Mouse (Mus musculus): ENCODE results near the gene Zc3h4. TPM values are rescaled to one million over a fixed set of nuclear protein-coding genes. Genes with fewer than 3 reads are reported as not detected.

Gene Zc3h4
- polyA plus RNA-seq (2015; fragmentation: Nextera tagmentation; extraction: Ambion mirVana) = 17.5 and 17.6 TPM in 2 replicates

DNA sequence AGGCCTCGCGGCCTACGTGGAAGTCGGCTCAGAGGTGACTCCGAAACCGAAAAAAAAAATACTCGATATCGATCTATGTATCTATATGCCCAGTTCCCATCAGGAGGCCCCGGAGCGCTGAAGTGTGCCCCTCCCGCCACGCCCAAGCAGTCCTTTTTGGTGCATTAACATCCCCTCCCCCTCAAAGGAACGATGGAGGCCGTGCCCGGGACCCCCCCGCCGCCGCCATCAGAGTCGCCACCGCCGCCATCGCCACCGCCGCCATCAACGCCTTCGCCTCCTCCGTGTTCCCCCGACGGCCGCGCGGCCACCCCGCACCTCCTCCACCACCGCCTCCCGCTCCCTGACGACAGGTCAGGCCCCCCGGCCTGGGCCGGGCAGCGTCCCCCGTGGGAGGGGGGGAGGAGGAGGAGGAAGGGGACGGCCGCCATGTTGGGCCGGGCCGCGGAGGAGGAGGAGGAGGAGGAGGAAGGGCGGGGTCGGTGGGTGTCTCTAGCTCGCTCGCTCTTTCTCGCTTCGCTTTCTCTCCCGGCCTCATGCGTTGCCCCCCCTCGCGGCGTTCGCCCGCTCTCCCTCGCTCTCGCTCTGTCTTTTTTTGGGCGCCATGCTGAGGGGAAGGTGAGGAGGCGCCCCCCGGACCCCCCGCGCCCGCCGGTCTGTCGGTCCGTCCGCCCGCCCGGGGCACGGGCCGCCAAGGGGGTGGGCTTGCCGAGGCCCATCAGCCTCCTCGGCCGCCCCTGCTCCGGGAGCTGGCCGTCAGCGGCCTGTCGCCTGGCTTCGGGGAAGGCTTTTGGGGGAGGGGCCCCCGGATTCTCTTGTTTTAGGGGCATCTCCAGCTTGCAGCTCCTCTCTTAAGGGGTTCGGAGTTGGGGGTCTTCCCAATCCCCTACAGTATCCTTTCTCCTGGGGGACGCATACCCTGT lies at the start of gene Zc3h4:
Zc3h4 (plus strand) TSS at position 222 of the 923 bp plus-strand sequence.
- H3K27ac ChIP-seq (replicated peaks) = peak within 1 kb of the TSS; percentile 100
- peak within 1 kb of the TSS; percentile 93 for H3K4me3 ChIP-seq
- H3K36me3 ChIP-seq = no peaks in the 10 kb centered on the region
- 1% methylated on average over 58 of the region's 85 CpGs for WGBS
- no peaks in the 10 kb centered on the region for H3K27me3 ChIP-seq
- peak; percentile 43 for ATAC-seq (ENCODE audit: low FRiP score, low read depth)
- H3K9ac ChIP-seq = peak within 1 kb of the TSS; percentile 100
- H3K9me3 ChIP-seq = no peaks in the 10 kb centered on the region
- peak within 1 kb of the TSS; percentile 77 for H3K4me2 ChIP-seq
- H3K4me1 ChIP-seq (replicated peaks) = peaks cover 34% of the 10 kb centered on the region

- H3K9ac ChIP-seq = no peak overlapping the region
- H3K4me2 ChIP-seq = no peak overlapping the region
- H3K4me1 ChIP-seq (replicated peaks) = no peaks in the 10 kb centered on the region
- no peaks in the 10 kb centered on the region for H3K9me3 ChIP-seq
- ATAC-seq (ENCODE audit: low FRiP score, low read depth) = no peak
- 97% methylated on average over 3 of the region's 3 CpGs for WGBS
- no peaks in the 10 kb centered on the region for H3K27me3 ChIP-seq
- H3K36me3 ChIP-seq = peaks cover 49% of the 10 kb centered on the region
- no peak overlapping the region for H3K27ac ChIP-seq (replicated peaks)
- no peak overlapping the region for H3K4me3 ChIP-seq
Observed at GRCm38 (mm10) chr7:16355854-16356594, 44.7 kb upstream of the Zc3h4 start.

DNA sequence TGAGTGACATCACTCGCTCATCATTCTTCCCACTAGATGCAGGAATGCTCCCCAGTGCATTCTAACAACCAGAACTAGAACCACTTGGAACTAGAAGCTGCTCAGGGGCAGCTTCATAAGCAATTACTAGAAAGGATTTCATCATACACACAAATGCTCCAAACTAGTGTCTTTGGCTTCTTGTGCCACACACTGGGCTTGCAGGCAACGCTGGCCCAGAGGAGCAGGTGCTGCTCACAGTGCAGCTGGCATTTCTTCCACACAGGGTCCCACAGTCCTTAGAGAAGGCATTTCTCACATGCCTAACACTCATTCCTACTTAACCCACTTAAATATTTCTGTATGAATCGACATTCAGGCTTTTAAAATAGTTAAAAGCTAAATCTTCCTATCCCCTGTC lies 43.1 kb upstream of the Zc3h4 start:
- no peaks in the 10 kb centered on the region for H3K9me3 ChIP-seq
- WGBS = 88% methylated on average over 3 of the region's 3 CpGs
- H3K4me2 ChIP-seq = no peak overlapping the region
- no peak overlapping the region for H3K4me3 ChIP-seq
- no peak overlapping the region for H3K9ac ChIP-seq
- H3K36me3 ChIP-seq = peaks cover 36% of the 10 kb centered on the region
- no peaks in the 10 kb centered on the region for H3K27me3 ChIP-seq
- no peaks in the 10 kb centered on the region for H3K4me1 ChIP-seq (replicated peaks)
- no peak for ATAC-seq (ENCODE audit: low FRiP score, low read depth)
- H3K27ac ChIP-seq (replicated peaks) = no peak overlapping the region

DNA sequence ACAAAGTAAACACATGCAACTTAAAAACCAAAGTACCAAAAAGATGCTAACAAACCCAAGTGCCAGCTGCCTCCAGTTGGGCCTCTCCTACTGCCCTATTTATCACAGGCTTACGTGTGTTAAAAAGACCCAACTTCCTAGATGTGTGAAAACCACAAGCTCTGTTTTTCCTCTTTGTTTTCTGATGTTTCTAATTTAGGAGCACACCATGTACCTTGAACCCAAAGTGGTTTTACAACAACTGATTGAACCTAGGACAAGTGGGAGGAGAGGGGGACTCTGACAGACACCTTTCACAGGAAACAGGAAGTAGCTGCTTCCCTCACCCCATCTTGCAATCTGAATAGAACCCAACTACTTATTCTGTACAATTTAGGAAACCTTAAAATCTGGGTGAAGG lies 36.4 kb upstream of the Zc3h4 start:
- Histone ChIP-seq H3K4me2 (no peak overlapping the region), H3K27ac (replicated peaks) (no peak overlapping the region), H3K27me3 (no peaks in the 10 kb centered on the region), H3K9ac (no peak overlapping the region), H3K9me3 (no peaks in the 10 kb centered on the region), H3K4me3 (no peak overlapping the region), H3K36me3 (peaks cover 37% of the 10 kb centered on the region), H3K4me1 (replicated peaks) (0 out of 2 replicates have a peak, but pooled peaks cover 5% of the 10 kb centered on the region)
- no peak for ATAC-seq (ENCODE audit: low FRiP score, low read depth)
- 72% methylated on average over 1 of the region's 1 CpGs for WGBS

DNA sequence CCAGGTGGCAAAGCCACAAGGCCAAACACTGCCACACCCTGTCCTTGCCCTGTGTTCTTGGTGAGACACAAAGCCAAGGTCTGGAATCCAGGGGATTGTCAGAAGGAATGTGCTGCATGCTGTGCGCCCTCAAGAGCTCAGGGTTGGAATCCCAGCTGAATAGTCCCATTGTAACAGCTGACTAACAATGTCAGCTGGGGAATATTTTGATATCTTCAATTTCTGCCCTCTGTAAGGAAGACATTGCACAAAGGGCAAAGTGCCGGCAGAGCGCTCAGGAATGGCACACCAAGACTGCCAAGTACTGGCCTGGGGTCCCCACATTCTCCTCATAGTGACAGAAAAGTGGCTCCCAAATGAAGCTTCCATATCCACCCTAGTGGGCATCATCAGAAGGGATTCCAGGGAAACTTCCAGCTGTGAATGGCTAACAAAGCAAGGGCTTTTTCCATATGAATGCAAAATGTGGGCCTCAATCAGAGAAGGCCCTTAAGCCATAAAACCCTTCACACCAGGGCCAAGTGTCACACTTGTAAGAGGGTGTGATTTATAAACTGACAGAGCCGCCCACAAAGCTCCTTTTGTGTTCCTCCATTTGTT lies 35.7 kb upstream of the Zc3h4 start:
- Histone ChIP-seq H3K4me1 (replicated peaks) (0 out of 2 replicates have a peak, but pooled peaks cover 5% of the 10 kb centered on the region), H3K27me3 (no peaks in the 10 kb centered on the region), H3K4me3 (no peak overlapping the region), H3K4me2 (no peak overlapping the region), H3K36me3 (peaks cover 42% of the 10 kb centered on the region), H3K27ac (replicated peaks) (peak overlapping the region; percentile 36; the same call in 1 of the 2 replicates), H3K9me3 (no peaks in the 10 kb centered on the region), H3K9ac (no peak overlapping the region)
- 22% methylated on average over 4 of the region's 4 CpGs for WGBS
- ATAC-seq (ENCODE audit: low FRiP score, low read depth) = 0 out of 2 replicates have a peak, but pooled peaks have one; percentile 38

DNA sequence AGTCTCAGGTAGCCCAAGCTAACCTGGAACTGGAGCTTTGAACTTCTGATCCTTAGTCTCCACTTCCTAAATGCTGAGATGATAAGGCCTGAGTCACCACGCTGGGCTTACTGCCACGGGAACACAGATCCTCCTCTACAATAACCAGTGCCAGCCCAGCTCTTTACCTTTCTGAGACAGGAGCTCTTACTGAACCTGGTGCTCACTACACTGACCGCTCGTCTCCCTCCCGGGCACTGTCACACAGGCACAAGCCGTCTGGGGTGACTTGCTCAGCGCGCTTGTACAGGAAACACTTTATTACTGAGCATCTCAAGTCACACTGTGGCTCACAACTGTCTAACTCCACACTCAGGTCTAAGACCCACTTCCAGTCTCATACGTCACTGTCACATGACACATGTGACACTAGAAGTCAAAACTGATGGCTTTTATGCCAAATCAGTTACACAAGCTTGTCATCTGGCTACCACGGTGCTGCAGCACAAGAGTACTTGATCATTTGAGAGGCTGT lies 34.5 kb upstream of the Zc3h4 start:
- Histone ChIP-seq H3K4me3 (no peak overlapping the region), H3K4me1 (replicated peaks) (0 out of 2 replicates have a peak, but pooled peaks cover 5% of the 10 kb centered on the region), H3K9me3 (no peaks in the 10 kb centered on the region), H3K36me3 (peaks cover 53% of the 10 kb centered on the region), H3K9ac (no peak overlapping the region), H3K4me2 (no peak overlapping the region), H3K27me3 (no peaks in the 10 kb centered on the region), H3K27ac (replicated peaks) (no peak overlapping the region)
- no peak for ATAC-seq (ENCODE audit: low FRiP score, low read depth)
- 49% methylated on average over 10 of the region's 10 CpGs for WGBS

DNA sequence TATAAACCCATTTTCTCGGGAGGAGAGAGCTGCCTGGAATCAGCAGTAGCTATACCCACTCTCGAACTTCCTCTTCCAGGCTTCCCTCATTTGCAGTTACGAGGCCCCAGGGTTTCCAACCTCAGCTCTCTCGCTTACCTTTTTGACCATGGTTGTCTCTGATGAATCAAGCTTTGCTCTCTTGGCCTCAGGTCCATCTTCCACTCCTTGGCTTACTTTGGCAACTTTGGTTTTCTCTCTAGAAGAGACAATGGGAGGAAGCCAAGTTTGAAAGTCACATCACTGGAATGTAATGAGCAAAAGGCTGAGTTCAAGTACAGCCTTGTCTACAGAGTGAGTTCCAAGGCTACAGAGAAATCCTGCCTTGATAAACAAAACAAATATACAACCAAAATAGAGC lies 34.0 kb upstream of the Zc3h4 start:
- WGBS = 70% methylated on average over 4 of the region's 4 CpGs
- Histone ChIP-seq H3K9ac (no peak overlapping the region), H3K9me3 (no peaks in the 10 kb centered on the region), H3K36me3 (peaks cover 53% of the 10 kb centered on the region), H3K4me3 (no peak overlapping the region), H3K4me1 (replicated peaks) (0 out of 2 replicates have a peak, but pooled peaks cover 5% of the 10 kb centered on the region), H3K27ac (replicated peaks) (no peak overlapping the region), H3K27me3 (no peaks in the 10 kb centered on the region), H3K4me2 (no peak overlapping the region)
- no peak for ATAC-seq (ENCODE audit: low FRiP score, low read depth)

- H3K4me2 ChIP-seq = no peak overlapping the region
Observed at GRCm38 (mm10) chr7:16368835-16369234, 31.9 kb upstream of the Zc3h4 start.

DNA sequence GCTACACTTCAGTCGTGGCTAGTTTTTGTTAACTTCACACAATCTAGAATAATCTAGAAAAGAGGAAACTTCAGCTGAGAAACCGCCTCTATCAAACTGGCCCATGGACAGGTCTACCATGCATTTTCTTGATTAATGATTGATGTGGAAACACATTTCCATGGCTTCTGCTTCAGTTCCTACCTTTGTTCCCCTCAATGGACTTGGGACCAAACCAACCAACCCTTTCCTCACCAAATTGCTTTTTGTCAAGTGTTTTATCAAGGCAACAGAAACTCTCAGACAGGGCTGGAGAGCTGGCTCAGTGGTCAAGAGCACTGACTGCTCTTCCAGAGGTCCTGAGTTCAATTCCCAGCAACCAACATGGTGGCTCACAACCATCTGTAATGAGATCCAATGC lies 30.1 kb upstream of the Zc3h4 start:
- Histone ChIP-seq H3K9me3 (no peaks in the 10 kb centered on the region), H3K36me3 (peaks cover 61% of the 10 kb centered on the region), H3K4me3 (no peak overlapping the region), H3K27me3 (no peaks in the 10 kb centered on the region), H3K4me1 (replicated peaks) (no peaks in the 10 kb centered on the region), H3K4me2 (no peak overlapping the region), H3K27ac (replicated peaks) (no peak overlapping the region), H3K9ac (no peak overlapping the region)
- ATAC-seq (ENCODE audit: low FRiP score, low read depth) = no peak
- 89% methylated on average over 2 of the region's 2 CpGs for WGBS

More at GRCm38 (mm10) chr7:16368835-16369234, 31.9 kb upstream of the Zc3h4 start:
- no peaks in the 10 kb centered on the region for H3K9me3 ChIP-seq
- H3K36me3 ChIP-seq = peaks cover 55% of the 10 kb centered on the region
- no peak overlapping the region for H3K9ac ChIP-seq
- no peaks in the 10 kb centered on the region for H3K27me3 ChIP-seq
- ATAC-seq (ENCODE audit: low FRiP score, low read depth) = no peak
- H3K4me1 ChIP-seq (replicated peaks) = 0 out of 2 replicates have a peak, but pooled peaks cover 5% of the 10 kb centered on the region
- no peak overlapping the region for H3K4me3 ChIP-seq
- H3K27ac ChIP-seq (replicated peaks) = no peak overlapping the region
- 93% methylated on average over 2 of the region's 2 CpGs for WGBS

GRCm38 (mm10) chr7:16373719-16374118 lies 27.0 kb upstream of the Zc3h4 start:
- no peaks in the 10 kb centered on the region for H3K27me3 ChIP-seq
- no peak overlapping the region for H3K9ac ChIP-seq
- no peak overlapping the region for H3K4me3 ChIP-seq
- 57% methylated on average over 2 of the region's 2 CpGs for WGBS
- peaks cover 56% of the 10 kb centered on the region for H3K36me3 ChIP-seq
- no peak for ATAC-seq (ENCODE audit: low FRiP score, low read depth)
- no peak overlapping the region for H3K4me2 ChIP-seq
- no peak overlapping the region for H3K27ac ChIP-seq (replicated peaks)
- no peaks in the 10 kb centered on the region for H3K4me1 ChIP-seq (replicated peaks)
- no peaks in the 10 kb centered on the region for H3K9me3 ChIP-seq

DNA sequence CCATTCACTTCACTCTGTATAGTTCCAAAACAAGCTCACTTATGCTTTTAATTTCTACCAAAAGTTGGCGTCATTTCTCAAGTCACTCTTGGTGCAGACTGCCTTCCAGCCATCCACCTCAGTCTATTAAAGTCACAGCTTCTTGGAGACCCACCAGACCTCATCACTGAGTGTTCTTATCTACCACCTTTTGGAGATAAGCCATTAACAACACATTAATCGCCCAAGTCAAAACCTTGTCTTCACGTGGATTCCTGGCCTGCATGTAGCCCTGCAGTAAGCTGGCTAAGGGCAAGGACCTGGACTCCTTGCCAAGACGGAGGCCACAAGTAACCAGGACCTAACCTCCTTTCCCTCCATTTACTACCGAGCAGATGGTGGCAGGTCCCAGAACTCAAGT lies 25.7 kb upstream of the Zc3h4 start:
- H3K27me3 ChIP-seq = no peaks in the 10 kb centered on the region
- no peak overlapping the region for H3K27ac ChIP-seq (replicated peaks)
- ATAC-seq (ENCODE audit: low FRiP score, low read depth) = no peak
- H3K9me3 ChIP-seq = no peaks in the 10 kb centered on the region
- no peak overlapping the region for H3K4me3 ChIP-seq
- 93% methylated on average over 5 of the region's 5 CpGs for WGBS
- no peak overlapping the region for H3K4me2 ChIP-seq
- no peaks in the 10 kb centered on the region for H3K4me1 ChIP-seq (replicated peaks)
- H3K36me3 ChIP-seq = peaks cover 45% of the 10 kb centered on the region
- no peak overlapping the region for H3K9ac ChIP-seq
